Mouse (Mus musculus) ES-Bruce4 (cell line): ENCODE measurements around the gene Rnf151. TPM values are rescaled to one million over a fixed set of nuclear protein-coding genes. Genes with fewer than 3 reads are reported as not detected.

ENCODE experiments used
- H3K27ac ChIP-seq: 2 replicates; pipeline ENCODE4 v1.5.1; 2012; ENCODE audit warnings: low read length, inconsistent platforms; ENCODE audit not compliant: insufficient read depth
- H3K27me3 ChIP-seq: 2 replicates; pipeline ENCODE4 v1.6.1; 2012; ENCODE audit warnings: mild to moderate bottlenecking, low read length, inconsistent platforms; ENCODE audit not compliant: control insufficient read depth, poor library complexity, insufficient read depth, severe bottlenecking
- H3K36me3 ChIP-seq: 2 replicates; pipeline ENCODE4 v1.6.1; 2012; ENCODE audit warnings: inconsistent platforms, mild to moderate bottlenecking, low read length, moderate library complexity; ENCODE audit not compliant: control insufficient read depth, poor library complexity, insufficient read depth, severe bottlenecking
- H3K4me1 ChIP-seq: one replicate; pipeline ENCODE4 v1.8.1; 2011; ENCODE audit warnings: low read length; ENCODE audit not compliant: control insufficient read depth, insufficient read depth
- H3K4me3 ChIP-seq: 2 replicates; pipeline ENCODE4 v1.5.1; 2011; ENCODE audit warnings: low read depth, mild to moderate bottlenecking, low read length
- H3K9ac ChIP-seq: 2 replicates; pipeline ENCODE4 v1.6.1; 2012; ENCODE audit warnings: low read depth, mild to moderate bottlenecking, inconsistent platforms; ENCODE audit not compliant: poor library complexity, severe bottlenecking
- H3K9me3 ChIP-seq: replicated peaks from 2 replicates; pipeline ENCODE4 v1.6.1; 2012; ENCODE audit warnings: mild to moderate bottlenecking, low read length, inconsistent platforms; ENCODE audit not compliant: control insufficient read depth, poor library complexity, insufficient read depth, severe bottlenecking
- CTCF ChIP-seq: IDR thresholded peaks from one replicate; pipeline ENCODE4 v1.8.1; 2011; ENCODE audit warnings: low read depth, low read length
- EP300 ChIP-seq: IDR thresholded peaks from 2 replicates; pipeline ENCODE4 v1.6.1; 2011; ENCODE audit warnings: low read depth, low read length; ENCODE audit not compliant: insufficient read depth
- POLR2A ChIP-seq: IDR thresholded peaks from one replicate; pipeline ENCODE4 v1.8.1; 2011; ENCODE audit warnings: low read length; ENCODE audit not compliant: insufficient read depth
- polyA plus RNA-seq: library from polyadenylated mRNA; stranded (reverse); fragments of >200 nt; gene quantifications from 2 replicates; pipeline ENCODE4 v1.2.4, GENCODE M21; 2011; ENCODE audit warnings: low read depth; ENCODE audit not compliant: missing spikeins, insufficient read depth, insufficient read length

Rnf151 gene
- polyA plus RNA-seq, 1 experiment, result not detected

GRCm38 (mm10) chr17:24743896-24744295, 26.0 kb upstream of the Rnf151 start:
- Histone ChIP-seq H3K36me3 (no peaks in the 10 kb centered on the region), H3K27me3 (no peaks in the 10 kb centered on the region), H3K4me3 (no peak overlapping the region), H3K9ac (no peak overlapping the region), H3K9me3 (no peaks in the 10 kb centered on the region), H3K4me1 (no peaks in the 10 kb centered on the region), H3K27ac (no peak overlapping the region)
- no peak for TF ChIP-seq POLR2A
- TF ChIP-seq EP300, result no peak
- TF ChIP-seq CTCF, result no peak

GRCm38 (mm10) chr17:24742307-24742706, 24.4 kb upstream of the Rnf151 start:
- H3K27me3 ChIP-seq, result no peaks in the 10 kb centered on the region
- no peak overlapping the region for H3K27ac ChIP-seq
- H3K36me3 ChIP-seq, result no peaks in the 10 kb centered on the region
- no peaks in the 10 kb centered on the region for H3K4me1 ChIP-seq
- TF ChIP-seq EP300, result no peak
- H3K9me3 ChIP-seq, result no peaks in the 10 kb centered on the region
- H3K9ac ChIP-seq, result no peak overlapping the region
- no peak overlapping the region for H3K4me3 ChIP-seq

- Histone ChIP-seq H3K27ac (no peak overlapping the region), H3K4me1 (no peaks in the 10 kb centered on the region), H3K9ac (no peak overlapping the region), H3K4me3 (no peak overlapping the region), H3K27me3 (no peaks in the 10 kb centered on the region), H3K9me3 (no peaks in the 10 kb centered on the region), H3K36me3 (no peaks in the 10 kb centered on the region)
- no peak for TF ChIP-seq POLR2A
- TF ChIP-seq CTCF, result no peak
- TF ChIP-seq EP300, result no peak
These were observed 22.1 kb upstream of the Rnf151 start for GRCm38 (mm10) chr17:24739926-24740325.

- Histone ChIP-seq H3K9me3 (no peaks in the 10 kb centered on the region), H3K9ac (no peak overlapping the region), H3K4me3 (no peak overlapping the region), H3K27ac (no peak overlapping the region), H3K27me3 (no peaks in the 10 kb centered on the region), H3K36me3 (no peaks in the 10 kb centered on the region), H3K4me1 (peaks cover under 1% of the 10 kb centered on the region)
- TF ChIP-seq POLR2A (no peak), CTCF (no peak), EP300 (no peak)
These were observed 20.4 kb upstream of the Rnf151 start for GRCm38 (mm10) chr17:24738238-24738637.

- TF ChIP-seq CTCF (no peak), POLR2A (no peak), EP300 (no peak)
- Histone ChIP-seq H3K36me3 (no peaks in the 10 kb centered on the region), H3K9ac (peak overlapping the region; percentile 33), H3K4me1 (peaks cover 2% of the 10 kb centered on the region), H3K9me3 (no peaks in the 10 kb centered on the region), H3K4me3 (peak overlapping the region; percentile 88), H3K27ac (no peak overlapping the region), H3K27me3 (no peaks in the 10 kb centered on the region)
These were observed 19.4 kb upstream of the Rnf151 start for GRCm38 (mm10) chr17:24737135-24737810.

- no peaks in the 10 kb centered on the region for H3K36me3 ChIP-seq
- peak within 1 kb of the TSS; percentile 88 for H3K4me3 ChIP-seq
- peaks cover 2% of the 10 kb centered on the region for H3K4me1 ChIP-seq
- H3K9ac ChIP-seq, result peak within 1 kb of the TSS; percentile 33
- H3K9me3 ChIP-seq, result no peaks in the 10 kb centered on the region
- 0 out of 2 replicates have a peak within 1 kb of the TSS, but pooled peaks have one; percentile 23 for H3K27ac ChIP-seq
- H3K27me3 ChIP-seq, result no peaks in the 10 kb centered on the region
- no peak for TF ChIP-seq EP300
- TF ChIP-seq CTCF, result no peak
- peak; percentile 69 for TF ChIP-seq POLR2A
These were observed 18.6 kb upstream of the Rnf151 start, which contains the start of gene Msrb1 for GRCm38 (mm10) chr17:24736330-24737051. Gene Msrb1 (plus strand): TSS chr17:24736642.
